Mouse (Mus musculus) midbrain, embryonic 14.5 days (tissue): ENCODE results near the gene Adipoq. TPM values are rescaled to one million over a fixed set of nuclear protein-coding genes. Genes with fewer than 3 reads are reported as not detected.

Experiments used
- ATAC-seq: fragments of 200-750 bp; cut with Nextera tagmentation; 2 replicates; pipeline ENCODE4 v1.8.0; 2017; ENCODE audit warnings: moderate number of reproducible peaks, moderate library complexity; ENCODE audit not compliant: low FRiP score, low TSS enrichment
- DNase-seq: peaks from one replicate; pipeline ENCODE4 v3.0.0-alpha.2; 2015
- H3K27ac ChIP-seq: fragments of 300-500 bp; sonication (generic); replicated peaks from 2 replicates; pipeline ENCODE4 v1.5.1; 2014; ENCODE audit warnings: mild to moderate bottlenecking, low read depth, low read length, moderate library complexity
- H3K27me3 ChIP-seq: fragments of 300-500 bp; sonication (generic); 2 replicates; pipeline ENCODE4 v1.6.1; 2014; ENCODE audit warnings: low read length, control low read depth, mixed read lengths; ENCODE audit not compliant: control insufficient read depth, insufficient read depth
- H3K36me3 ChIP-seq: fragments of 300-500 bp; sonication (generic); 2 replicates; pipeline ENCODE4 v1.6.1; 2014; ENCODE audit warnings: low read length, control low read depth; ENCODE audit not compliant: control insufficient read depth, insufficient read depth
- H3K4me1 ChIP-seq: fragments of 300-500 bp; sonication (generic); 2 replicates; pipeline ENCODE4 v1.6.1; 2014; ENCODE audit warnings: mild to moderate bottlenecking, antibody characterized with exemption, low read length, control low read depth; ENCODE audit not compliant: control insufficient read depth, insufficient read depth
- H3K4me2 ChIP-seq: fragments of 300-500 bp; sonication (generic); 2 replicates; pipeline ENCODE4 v1.6.1; 2014; ENCODE audit warnings: mild to moderate bottlenecking, low read length, moderate library complexity
- H3K4me3 ChIP-seq: fragments of 300-500 bp; sonication (generic); replicated peaks from 2 replicates; pipeline ENCODE4 v1.5.1; 2014; ENCODE audit warnings: low read depth, low read length
- H3K9ac ChIP-seq: fragments of 300-500 bp; sonication (generic); replicated peaks from 2 replicates; pipeline ENCODE4 v1.6.1; 2014; ENCODE audit warnings: mild to moderate bottlenecking, low read length, moderate library complexity
- H3K9me3 ChIP-seq: fragments of 300-500 bp; sonication (generic); 2 replicates; pipeline ENCODE4 v1.6.1; 2016; ENCODE audit warnings: low read length, control low read depth, mixed read lengths; ENCODE audit not compliant: control insufficient read depth
- WGBS: fragments of 180-500 bp; shearing (Covaris S2); extraction: QIAGEN DNeasy Blood & Tissue Kit; methylation state at CpG from one replicate; pipeline ENCODE4 v1.1.7; 2014; 5-methylcytosine and 5-hydroxymethylcytosine counted together
- polyA plus RNA-seq: library from polyadenylated mRNA; unstranded; fragments of >200 nt; fragmentation: Nextera tagmentation; extraction: Ambion mirVana; gene quantifications from 2 replicates; pipeline ENCODE4 v1.2.1, GENCODE M21; 2014

Gene Adipoq
- polyA plus RNA-seq, 1 experiment from 2014 or later, result not detected

DNA sequence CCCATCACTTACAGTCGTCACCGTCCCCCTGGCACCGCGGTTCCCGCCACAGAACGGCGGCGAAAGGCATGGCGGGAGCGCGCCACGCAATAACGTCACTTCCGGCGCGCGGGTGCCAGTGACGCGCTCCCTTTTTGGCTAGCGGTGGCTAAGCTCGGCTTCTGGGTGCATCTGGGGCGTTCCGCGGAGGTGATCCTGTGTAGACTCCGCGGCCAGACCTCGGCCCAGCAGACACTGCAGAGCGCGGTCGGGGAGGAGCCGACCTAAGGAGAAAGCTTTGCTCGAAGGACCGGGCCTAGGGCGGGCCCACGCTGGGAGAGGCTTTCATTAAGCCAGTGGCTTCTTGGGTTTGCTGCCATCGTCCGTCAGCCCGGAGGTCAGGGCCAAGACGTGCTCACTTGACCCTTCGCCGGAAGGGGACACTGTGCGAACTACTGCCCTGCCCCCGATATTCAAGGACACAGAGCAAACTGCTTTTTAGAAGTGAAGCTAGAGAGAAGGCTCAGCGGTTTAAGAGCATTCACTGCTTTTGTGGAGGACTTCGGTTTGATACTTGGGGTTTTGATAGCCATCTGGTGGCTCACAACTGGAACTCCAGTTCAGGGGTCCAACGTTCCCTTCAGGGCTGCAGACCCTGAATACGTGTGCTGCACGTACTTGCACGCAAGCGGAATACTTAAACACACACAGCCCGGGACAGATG is 18.5 kb upstream of the Adipoq start, which contains the start of gene Rfc4:
Rfc4 (minus strand) TSS at position 65 of the 703 bp plus-strand sequence.
- ATAC-seq (peak; percentile 93), DNase-seq (peak; percentile 97)
- WGBS, result 0% methylated on average over 51 of the region's 51 CpGs
- H3K9ac ChIP-seq, result peak within 1 kb of the TSS; percentile 91
- peaks cover 10% of the 10 kb centered on the region; the same call in 1 of the 2 replicates for H3K36me3 ChIP-seq
- peak within 1 kb of the TSS; percentile 98 for H3K27ac ChIP-seq
- H3K4me3 ChIP-seq, result peak within 1 kb of the TSS; percentile 75
- no peaks in the 10 kb centered on the region for H3K27me3 ChIP-seq
- peaks cover 10% of the 10 kb centered on the region for H3K4me1 ChIP-seq
- peak within 1 kb of the TSS; percentile 86 for H3K4me2 ChIP-seq
- no peaks in the 10 kb centered on the region for H3K9me3 ChIP-seq

DNA sequence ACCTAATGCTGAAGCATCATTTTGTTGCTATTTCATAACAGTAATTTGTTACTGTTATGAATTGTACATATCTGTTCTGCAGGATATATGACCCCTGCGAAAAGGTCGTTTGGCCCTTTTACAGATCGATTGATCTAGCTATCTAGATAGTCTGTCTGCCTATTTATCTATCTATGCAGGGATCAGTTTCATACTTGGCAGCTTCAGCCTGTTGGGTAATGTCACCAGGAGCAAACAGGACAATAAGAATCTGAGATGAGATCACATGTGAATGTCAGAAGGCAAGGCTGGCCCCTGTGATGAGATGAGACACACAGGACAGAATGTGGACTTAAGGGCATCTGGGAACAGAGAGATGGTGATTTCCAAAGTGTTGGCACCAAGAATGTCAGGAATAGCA is 16.0 kb upstream of the Adipoq start:
- WGBS, result 96% methylated on average over 3 of the region's 3 CpGs
- H3K4me1 ChIP-seq, result peaks cover 10% of the 10 kb centered on the region
- no peak overlapping the region for H3K4me2 ChIP-seq
- no peak overlapping the region for H3K4me3 ChIP-seq
- no peaks in the 10 kb centered on the region for H3K36me3 ChIP-seq
- no peaks in the 10 kb centered on the region for H3K27me3 ChIP-seq
- H3K9ac ChIP-seq, result no peak overlapping the region
- no peaks in the 10 kb centered on the region for H3K9me3 ChIP-seq
- ATAC-seq, result no peak
- no peak for DNase-seq
- H3K27ac ChIP-seq, result no peak overlapping the region

DNA sequence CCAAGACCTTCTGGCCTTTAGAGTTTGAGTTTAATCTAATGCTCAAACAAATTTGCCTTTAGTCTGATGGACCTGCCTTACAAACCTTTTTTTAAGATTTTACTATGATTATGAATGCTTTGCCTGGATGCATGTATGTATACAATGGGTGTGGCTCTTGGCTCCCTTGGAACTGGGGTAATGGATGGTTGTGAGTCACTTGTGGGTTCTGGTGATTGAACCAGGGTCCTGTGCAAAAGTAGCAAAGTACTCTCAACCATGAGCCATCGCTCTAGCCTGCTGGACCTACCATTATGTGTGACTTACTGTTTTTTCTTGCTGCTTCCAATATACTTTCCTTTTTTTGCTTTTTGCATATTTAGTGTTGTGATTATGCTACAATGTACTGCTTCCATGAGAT is 14.0 kb upstream of the Adipoq start:
- no peak for DNase-seq
- Histone ChIP-seq H3K9ac (no peak overlapping the region), H3K4me2 (no peak overlapping the region), H3K4me3 (no peak overlapping the region), H3K4me1 (peaks cover 7% of the 10 kb centered on the region), H3K27ac (no peak overlapping the region), H3K27me3 (no peaks in the 10 kb centered on the region), H3K36me3 (no peaks in the 10 kb centered on the region), H3K9me3 (no peaks in the 10 kb centered on the region)
- WGBS, result 89% methylated on average over 1 of the region's 1 CpGs
- no peak for ATAC-seq

DNA sequence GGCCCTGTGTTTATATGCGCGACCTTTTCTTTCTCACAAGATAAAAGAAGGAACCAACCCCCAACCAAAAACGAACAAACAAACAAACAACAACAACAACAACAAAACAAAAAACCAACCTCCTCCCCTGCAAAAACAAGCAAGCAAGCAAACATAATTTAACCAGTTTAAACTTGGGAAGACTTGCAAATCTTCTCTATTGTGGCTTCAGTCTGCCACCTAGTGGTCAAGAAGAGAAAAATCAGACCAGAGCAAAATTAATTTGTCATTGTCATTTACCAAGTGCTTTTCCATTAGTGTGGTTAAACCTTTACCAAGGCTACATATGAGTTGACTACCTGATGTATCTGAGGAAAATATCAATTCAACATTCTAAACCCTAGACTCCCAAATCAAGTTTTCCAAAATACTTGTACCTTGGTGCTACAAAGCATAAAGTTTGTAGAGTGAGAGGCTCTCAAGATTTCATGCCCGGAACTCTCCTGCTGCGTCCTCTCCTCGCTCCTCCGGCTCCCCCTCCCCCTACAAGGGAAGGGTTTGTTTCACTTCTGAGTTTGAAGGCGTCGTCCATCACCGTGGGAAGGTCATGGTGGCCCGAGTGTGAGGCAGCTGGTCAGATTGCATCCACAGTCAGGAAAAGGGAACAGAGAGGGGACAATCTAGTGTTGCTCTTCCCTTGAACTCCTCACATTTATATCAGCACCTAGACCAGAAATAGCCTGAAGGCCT is 10.8 kb upstream of the Adipoq start:
- H3K4me2 ChIP-seq, result no peak overlapping the region

DNA sequence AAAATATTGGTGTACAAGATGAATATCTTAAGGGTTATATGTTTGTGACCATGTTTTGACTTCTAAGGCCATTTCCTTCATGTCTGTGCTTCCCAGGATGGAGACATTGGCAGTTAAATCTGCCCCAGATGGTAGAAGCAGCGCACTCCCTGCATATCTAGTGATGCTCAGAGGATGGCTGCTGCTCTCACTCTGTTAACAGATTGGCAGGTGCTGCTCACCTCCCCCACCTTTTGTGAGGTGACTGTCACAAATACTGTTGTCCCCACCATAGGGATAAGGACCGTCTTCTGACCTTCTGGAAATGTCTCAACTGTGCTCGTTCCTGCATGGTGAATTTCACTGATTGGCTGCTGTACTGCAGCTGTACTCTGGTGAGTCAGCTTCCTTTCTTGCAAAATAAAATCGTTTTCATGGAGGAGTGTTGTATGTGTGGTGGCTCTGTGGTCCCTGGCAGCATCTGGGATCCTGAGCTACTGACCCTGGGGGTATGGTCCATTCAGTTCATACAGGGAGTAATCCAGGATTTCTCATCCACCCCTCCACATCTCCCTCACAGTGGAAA is 9.8 kb upstream of the Adipoq start:
- Histone ChIP-seq H3K27me3 (no peaks in the 10 kb centered on the region), H3K27ac (no peak overlapping the region), H3K9me3 (no peaks in the 10 kb centered on the region), H3K4me3 (no peak overlapping the region), H3K36me3 (no peaks in the 10 kb centered on the region), H3K9ac (no peak overlapping the region), H3K4me1 (no peaks in the 10 kb centered on the region), H3K4me2 (no peak overlapping the region)
- no peak for ATAC-seq
- 66% methylated on average over 4 of the region's 4 CpGs for WGBS
- no peak for DNase-seq

More for the DNA sequence above, 10.8 kb upstream of the Adipoq start:
- WGBS, result 21% methylated on average over 11 of the region's 11 CpGs
- Histone ChIP-seq H3K9ac (no peak overlapping the region), H3K36me3 (no peaks in the 10 kb centered on the region), H3K27ac (no peak overlapping the region), H3K9me3 (no peaks in the 10 kb centered on the region), H3K4me1 (no peaks in the 10 kb centered on the region), H3K27me3 (no peaks in the 10 kb centered on the region), H3K4me3 (no peak overlapping the region)
- ATAC-seq (no peak; the same call in 1 of the 2 replicates), DNase-seq (peak; percentile 81)

DNA sequence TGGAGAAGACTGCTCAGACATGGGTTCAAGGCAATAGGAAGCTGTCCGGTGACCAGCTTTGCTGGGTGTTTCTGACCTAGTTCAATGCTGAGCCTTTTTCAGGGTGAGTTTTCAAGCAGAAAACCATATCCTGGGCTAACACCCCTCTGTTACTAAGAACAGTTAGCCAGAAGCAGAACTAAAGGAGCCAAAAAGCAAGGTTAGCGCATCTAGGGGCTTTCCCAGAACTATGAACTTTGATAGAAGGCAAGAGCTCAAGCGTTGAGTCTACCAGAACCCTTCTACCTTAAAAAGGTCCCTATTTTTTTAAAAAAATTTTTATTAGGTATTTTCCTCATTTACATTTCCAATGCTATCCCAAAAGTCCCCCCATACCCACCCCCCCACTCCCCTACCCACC is 5.4 kb upstream of the Adipoq start:
- H3K36me3 ChIP-seq, result no peaks in the 10 kb centered on the region
- no peaks in the 10 kb centered on the region for H3K27me3 ChIP-seq
- 92% methylated on average over 3 of the region's 3 CpGs for whole genome bisulfite sequencing
- no peaks in the 10 kb centered on the region for H3K4me1 ChIP-seq
- DNase-seq, result no peak
- no peaks in the 10 kb centered on the region for H3K9me3 ChIP-seq
- no peak overlapping the region for H3K4me2 ChIP-seq
- H3K4me3 ChIP-seq, result no peak overlapping the region
- no peak overlapping the region for H3K27ac ChIP-seq
- ATAC-seq, result no peak
- no peak overlapping the region for H3K9ac ChIP-seq

DNA sequence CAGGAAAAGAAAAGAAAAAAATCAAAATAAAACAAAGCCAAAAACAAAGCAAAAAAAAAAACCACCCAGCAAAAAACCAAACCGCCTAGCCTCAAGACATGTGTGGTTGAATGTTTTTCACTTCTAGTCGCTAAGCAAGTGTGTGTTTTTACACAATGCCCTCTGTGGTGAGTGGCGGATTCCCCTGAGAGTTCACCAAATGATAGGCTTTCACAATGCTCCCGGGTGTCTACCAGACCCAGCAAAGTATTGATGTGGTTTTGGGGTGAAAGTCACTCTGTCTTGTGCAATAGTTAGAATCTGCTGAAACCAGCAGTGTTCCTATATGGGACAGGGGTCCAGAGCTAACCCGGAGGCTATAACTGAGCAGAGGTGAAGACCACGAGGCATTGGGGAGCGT is 2.0 kb upstream of the Adipoq start:
- Histone ChIP-seq H3K27me3 (no peaks in the 10 kb centered on the region), H3K36me3 (no peaks in the 10 kb centered on the region), H3K4me2 (no peak overlapping the region), H3K4me1 (no peaks in the 10 kb centered on the region), H3K4me3 (no peak overlapping the region), H3K9me3 (no peaks in the 10 kb centered on the region), H3K27ac (no peak overlapping the region), H3K9ac (no peak overlapping the region)
- no peak for DNase-seq
- no peak for ATAC-seq
- 86% methylated on average over 7 of the region's 7 CpGs for WGBS

DNA sequence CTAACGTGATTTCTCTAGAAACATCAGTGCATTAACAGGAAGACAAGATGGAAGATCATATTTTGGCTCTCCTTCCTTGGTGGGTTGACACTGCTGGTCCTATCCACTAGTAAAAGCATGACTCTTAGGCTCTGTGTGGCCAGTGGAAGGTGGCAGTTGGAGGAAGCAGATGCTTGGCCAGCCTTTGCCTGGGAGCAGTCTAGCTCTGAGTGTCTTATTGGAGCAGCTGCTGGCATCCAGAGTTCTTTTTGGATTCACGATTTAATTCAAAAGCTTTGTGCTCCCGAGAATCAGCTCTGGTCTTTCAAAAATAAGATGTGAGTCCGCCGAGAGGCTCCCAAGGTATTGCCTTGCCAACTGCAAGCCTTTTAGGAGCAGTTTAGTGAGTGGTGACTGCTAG is 1.1 kb upstream of the Adipoq start:
- H3K4me1 ChIP-seq, result no peaks in the 10 kb centered on the region
- 73% methylated on average over 5 of the region's 5 CpGs for WGBS
- ATAC-seq (no peak), DNase-seq (no peak)
- H3K4me2 ChIP-seq, result no peak overlapping the region
- no peak overlapping the region for H3K4me3 ChIP-seq
- no peak overlapping the region for H3K27ac ChIP-seq
- no peaks in the 10 kb centered on the region for H3K36me3 ChIP-seq
- no peaks in the 10 kb centered on the region for H3K27me3 ChIP-seq
- H3K9me3 ChIP-seq, result no peaks in the 10 kb centered on the region
- H3K9ac ChIP-seq, result no peak overlapping the region
